Mouse (Mus musculus) erythroblast, embryonic 14.5 days (primary cell): ENCODE data around the gene Hectd4. TPM values are rescaled to one million over a fixed set of nuclear protein-coding genes. Genes with fewer than 3 reads are reported as not detected.
"Not testable (repeated sequence)": the region's sequence is repeated elsewhere in the genome, so short reads cannot be mapped to it uniquely, and the experiment has no call there.

ENCODE experiments used
- H3K27me3 ChIP-seq: 2 replicates; pipeline ENCODE4 v1.6.1; 2012; ENCODE audit warnings: inconsistent platforms; ENCODE audit not compliant: control insufficient read depth
- H3K36me3 ChIP-seq: 2 replicates; pipeline ENCODE4 v1.6.1; 2012; ENCODE audit warnings: mild to moderate bottlenecking, inconsistent platforms; ENCODE audit not compliant: control insufficient read depth
- H3K4me1 ChIP-seq: 2 replicates; pipeline ENCODE4 v1.6.1; 2012; ENCODE audit warnings: inconsistent platforms; ENCODE audit not compliant: control insufficient read depth
- H3K4me3 ChIP-seq: replicated peaks from 2 replicates; pipeline ENCODE3; 2012; ENCODE audit warnings: moderate library complexity, mild to moderate bottlenecking, inconsistent platforms
- H3K9me3 ChIP-seq: 2 replicates; pipeline ENCODE4 v1.6.1; 2012; ENCODE audit warnings: low read length, inconsistent platforms, mixed read lengths; ENCODE audit not compliant: control insufficient read depth
- GATA1 ChIP-seq: IDR thresholded peaks from 2 replicates; pipeline ENCODE4 v1.6.1; 2012; ENCODE audit warnings: low read length, inconsistent platforms, mixed read lengths
- TAL1 ChIP-seq: IDR thresholded peaks from 3 replicates; pipeline ENCODE4 v1.6.1; 2012; ENCODE audit warnings: low read length, inconsistent platforms, mixed read lengths
- polyA plus RNA-seq: library from polyadenylated mRNA; stranded (reverse); fragments of >175 nt; gene quantifications from 2 replicates; pipeline ENCODE4 v1.2.3, GENCODE M21; 2012

The Hectd4 gene
- polyA plus RNA-seq, 1 experiment, result 10.6 TPM

DNA sequence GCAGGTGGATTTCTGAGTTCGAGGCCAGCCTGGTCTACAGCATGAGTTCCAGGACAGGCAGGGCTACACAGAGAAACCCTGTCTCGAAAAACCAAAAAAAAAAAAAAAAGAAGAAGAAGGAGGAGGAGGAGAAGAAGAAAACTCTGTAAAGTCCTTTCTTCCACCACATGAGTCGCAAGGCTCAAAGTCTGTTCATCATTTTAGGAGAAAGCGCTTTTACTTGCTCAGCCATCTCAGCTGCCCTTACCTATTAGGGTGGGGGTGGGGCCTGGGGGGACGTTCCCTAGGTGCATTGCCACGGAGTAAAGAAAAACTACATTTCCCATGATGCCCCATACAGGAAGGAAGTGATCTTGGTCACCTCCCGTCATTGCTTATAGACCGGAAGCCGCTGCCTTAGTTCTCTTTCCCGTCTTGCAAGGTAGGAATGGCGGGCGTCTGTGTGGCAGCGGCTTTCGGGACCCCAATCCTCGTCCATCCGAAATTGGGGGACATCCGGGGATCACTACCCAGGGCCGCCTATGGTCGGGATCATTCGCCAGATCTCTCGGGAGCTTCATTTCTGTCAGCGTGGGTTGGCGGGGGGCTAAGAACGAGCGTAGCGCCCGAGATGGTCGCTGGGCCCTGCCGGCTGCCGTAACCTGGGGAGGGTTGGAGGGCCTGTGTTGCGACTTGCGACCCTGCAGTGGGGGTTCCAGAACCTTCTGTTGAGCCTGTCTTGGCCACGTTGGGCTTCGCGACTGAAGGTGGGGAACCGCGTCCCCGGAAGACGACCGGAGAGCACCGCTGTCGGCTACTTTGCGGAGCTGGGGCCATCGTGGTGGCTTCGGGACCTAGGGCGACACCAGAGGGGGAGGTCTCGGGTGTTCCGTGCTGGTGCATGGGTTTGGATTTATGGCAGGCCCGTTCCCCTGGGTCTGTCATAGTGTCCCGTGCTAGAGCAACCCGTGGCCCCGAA, 15.6 kb upstream of the Hectd4 start, which contains the start of gene Rpl6:
Gene Rpl6 (plus strand): TSS at position 350 of the 958 bp plus-strand sequence.
- Histone ChIP-seq H3K27me3 (no peaks in the 10 kb centered on the region), H3K36me3 (peaks cover 44% of the 10 kb centered on the region), H3K9me3 (no peaks in the 10 kb centered on the region), H3K4me1 (peaks cover 56% of the 10 kb centered on the region), H3K4me3 (peak within 1 kb of the TSS; percentile 97)
- TF ChIP-seq GATA1 (no peak), TAL1 (no peak)

DNA sequence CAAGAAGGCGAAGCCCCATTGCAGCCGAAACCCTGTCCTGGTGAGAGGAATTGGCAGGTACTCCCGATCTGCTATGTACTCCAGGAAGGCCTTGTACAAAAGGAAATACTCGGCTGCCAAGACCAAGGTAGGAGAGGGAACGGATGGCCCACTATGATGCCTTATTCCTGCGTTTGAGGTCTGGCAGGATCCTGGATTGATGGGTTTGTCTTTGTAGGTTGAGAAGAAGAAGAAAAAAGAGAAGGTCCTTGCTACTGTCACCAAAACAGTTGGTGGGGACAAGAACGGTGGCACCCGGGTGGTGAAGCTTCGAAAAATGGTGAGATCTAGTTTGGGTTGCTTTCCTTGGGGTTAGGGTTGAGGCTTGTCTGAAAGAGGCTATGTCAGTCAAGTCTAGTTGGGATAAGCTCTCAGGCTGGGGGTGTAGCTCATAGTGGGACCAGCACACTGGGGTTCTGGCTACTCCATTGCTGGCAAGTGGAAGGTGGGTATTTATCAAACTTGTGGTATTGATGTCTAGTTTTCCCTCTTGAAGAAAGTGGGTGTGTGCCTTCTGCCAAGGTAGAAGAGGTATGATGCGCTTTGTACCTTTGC, 14.4 kb upstream of the Hectd4 start:
- peak overlapping the region; percentile 97 for H3K4me3 ChIP-seq
- H3K36me3 ChIP-seq, result peaks cover 57% of the 10 kb centered on the region
- H3K9me3 ChIP-seq, H3K27me3 ChIP-seq: not testable (repeated sequence)
- peaks cover 52% of the 10 kb centered on the region for H3K4me1 ChIP-seq

DNA sequence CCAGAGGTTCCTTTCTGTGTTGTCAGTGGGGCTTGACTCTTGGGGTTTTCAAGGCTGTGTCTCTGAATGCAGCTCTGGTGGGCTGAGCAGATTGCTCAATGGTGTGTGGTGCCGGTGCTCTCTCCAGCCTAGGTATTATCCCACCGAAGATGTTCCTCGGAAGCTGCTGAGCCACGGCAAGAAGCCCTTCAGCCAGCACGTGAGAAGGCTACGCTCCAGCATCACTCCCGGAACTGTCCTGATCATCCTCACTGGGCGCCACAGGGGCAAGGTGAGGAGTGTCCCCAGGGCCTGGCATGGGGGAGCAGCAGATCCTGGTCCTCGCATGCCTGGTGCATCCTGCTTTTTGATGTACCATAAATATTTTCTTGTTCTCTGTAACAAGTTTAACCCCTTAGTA, 13.5 kb upstream of the Hectd4 start:
- Histone ChIP-seq H3K9me3 (no peaks in the 10 kb centered on the region), H3K27me3 (no peaks in the 10 kb centered on the region), H3K4me1 (peaks cover 52% of the 10 kb centered on the region), H3K4me3 (peak overlapping the region; percentile 97), H3K36me3 (peaks cover 66% of the 10 kb centered on the region)
- TF ChIP-seq TAL1, result no peak

DNA sequence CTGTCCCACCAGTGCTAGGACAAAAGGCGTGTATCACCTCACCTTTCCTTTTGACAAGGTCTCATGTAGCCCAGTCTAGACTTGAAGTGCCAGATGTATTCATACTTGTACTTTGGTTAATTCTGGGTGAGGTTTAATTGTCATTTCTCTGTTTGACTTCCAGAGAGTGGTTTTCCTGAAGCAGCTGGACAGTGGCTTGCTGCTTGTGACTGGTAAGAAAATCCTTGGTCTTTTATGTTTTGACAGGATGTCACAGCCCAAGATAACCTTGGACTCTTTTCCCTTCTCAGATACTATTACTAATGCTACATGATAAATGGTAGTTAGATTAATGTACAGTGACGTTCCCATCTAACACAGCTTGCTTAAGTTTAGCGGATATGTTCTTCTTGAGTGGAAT, 13.0 kb upstream of the Hectd4 start:
- no peaks in the 10 kb centered on the region for H3K27me3 ChIP-seq
- peak overlapping the region; percentile 97 for H3K4me3 ChIP-seq
- H3K9me3 ChIP-seq, result peaks cover 1% of the 10 kb centered on the region; the same call in 1 of the 2 replicates
- peaks cover 70% of the 10 kb centered on the region for H3K36me3 ChIP-seq
- TF ChIP-seq GATA1, result no peak
- no peak for TF ChIP-seq TAL1
- peaks cover 48% of the 10 kb centered on the region for H3K4me1 ChIP-seq

DNA sequence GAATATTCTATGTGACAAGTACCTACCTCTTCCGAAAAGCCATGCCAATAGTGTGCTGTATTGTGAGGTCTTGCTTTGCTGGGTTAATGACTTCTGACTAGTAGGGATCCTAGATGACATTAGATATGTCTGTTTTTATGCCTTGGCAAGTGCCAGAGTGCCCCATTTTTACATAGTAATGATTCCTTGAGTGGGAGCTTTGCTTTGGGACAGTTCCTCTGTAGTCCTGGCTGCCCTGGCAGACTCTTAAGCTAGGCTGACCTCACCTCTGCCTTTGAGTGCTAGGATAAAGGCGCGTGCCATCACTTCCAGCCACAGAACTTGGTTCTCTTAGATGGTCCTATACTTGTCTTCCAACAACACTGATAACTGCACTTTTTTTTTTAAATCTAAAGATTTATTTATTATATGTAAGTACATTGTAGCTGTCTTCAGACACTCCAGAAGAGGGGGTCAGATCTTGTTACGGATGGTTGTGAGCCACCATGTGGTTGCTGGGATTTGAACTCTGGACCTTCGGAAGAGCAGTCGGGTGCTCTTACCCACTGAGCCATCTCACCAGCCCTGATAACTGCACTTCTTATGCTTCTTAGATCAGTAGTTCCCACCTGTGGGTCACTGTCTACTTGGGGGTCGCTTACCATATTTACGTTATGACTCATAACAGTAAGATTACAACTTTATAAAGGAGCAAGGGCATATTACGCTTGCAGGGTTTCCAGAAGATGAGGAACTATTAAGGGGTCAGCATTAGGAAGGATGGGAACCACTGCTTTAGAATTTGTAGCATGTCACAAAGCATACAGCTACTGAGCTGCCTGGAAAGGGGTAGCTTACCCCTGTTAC, 10.0 kb upstream of the Hectd4 start:
- peaks cover 5% of the 10 kb centered on the region; the same call in 1 of the 2 replicates for H3K9me3 ChIP-seq
- H3K27me3 ChIP-seq, result no peaks in the 10 kb centered on the region
- H3K4me3 ChIP-seq, result no peak overlapping the region
- no peak for TF ChIP-seq TAL1
- TF ChIP-seq GATA1, result no peak
- H3K4me1 ChIP-seq, result peaks cover 42% of the 10 kb centered on the region
- peaks cover 89% of the 10 kb centered on the region for H3K36me3 ChIP-seq

DNA sequence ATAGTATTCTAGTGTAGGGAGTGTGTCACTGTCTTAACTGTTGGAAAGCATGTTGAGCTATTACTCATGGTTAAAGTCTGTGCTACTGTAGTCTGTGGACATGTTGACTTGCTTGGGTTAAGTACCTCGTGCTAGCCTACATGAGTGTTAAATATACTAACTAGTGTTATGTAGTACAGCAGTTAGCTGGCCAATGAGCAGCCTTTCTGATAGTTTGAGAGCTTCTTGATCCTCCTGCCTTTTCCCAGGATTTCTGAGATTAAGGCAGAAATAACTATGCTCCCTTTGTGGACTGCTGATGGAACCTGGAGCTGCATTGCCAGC, 9.5 kb upstream of the Hectd4 start:
- Histone ChIP-seq H3K4me1 (peaks cover 46% of the 10 kb centered on the region), H3K27me3 (no peaks in the 10 kb centered on the region), H3K9me3 (peaks cover 5% of the 10 kb centered on the region; the same call in 1 of the 2 replicates), H3K36me3 (peaks cover 87% of the 10 kb centered on the region), H3K4me3 (no peak overlapping the region)
- TF ChIP-seq TAL1 (no peak), GATA1 (no peak)

DNA sequence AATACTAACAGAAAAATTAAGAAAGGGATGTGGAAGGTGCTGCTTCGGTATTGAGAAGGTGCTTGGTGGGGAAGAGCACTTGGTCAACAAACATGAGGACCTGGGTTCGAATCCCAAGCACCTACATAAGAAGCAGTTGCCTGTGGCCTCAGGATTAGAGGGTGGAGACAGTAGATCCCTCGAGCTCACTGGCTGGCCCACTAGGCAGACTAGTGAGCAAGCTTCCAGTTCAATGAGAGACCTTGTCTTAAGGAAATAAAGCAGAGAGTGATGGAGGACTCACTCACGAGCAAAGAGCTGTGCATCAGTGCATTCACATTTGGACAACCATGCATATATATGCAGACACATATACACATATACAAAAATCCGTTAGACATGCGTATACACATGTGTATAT, 7.9 kb upstream of the Hectd4 start:
- peaks cover 45% of the 10 kb centered on the region for H3K4me1 ChIP-seq
- TF ChIP-seq GATA1 (no peak), TAL1 (no peak)
- no peaks in the 10 kb centered on the region for H3K27me3 ChIP-seq
- peaks cover 5% of the 10 kb centered on the region; the same call in 1 of the 2 replicates for H3K9me3 ChIP-seq
- H3K36me3 ChIP-seq, result peaks cover 72% of the 10 kb centered on the region
- H3K4me3 ChIP-seq, result no peak overlapping the region

DNA sequence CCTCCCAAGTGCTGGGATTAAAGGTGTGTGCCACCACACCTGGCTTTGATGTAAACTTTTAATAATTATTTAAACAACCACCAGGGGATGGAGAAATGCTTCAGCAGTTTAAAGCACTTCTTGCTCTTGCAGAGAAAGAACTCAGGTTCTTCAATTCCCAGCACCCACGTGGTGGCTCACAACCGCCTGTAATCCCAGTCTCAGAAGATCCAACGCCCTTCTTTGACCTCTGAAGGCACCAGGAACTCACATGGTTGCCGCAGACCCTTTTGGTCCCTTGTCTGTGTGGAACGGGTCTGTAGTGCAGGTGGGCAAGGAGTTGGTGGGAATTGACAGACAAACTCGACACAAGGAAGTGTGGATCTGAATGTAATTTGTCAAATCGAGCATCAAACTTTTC, 5.3 kb upstream of the Hectd4 start:
- H3K4me1 ChIP-seq, result peaks cover 52% of the 10 kb centered on the region
- TF ChIP-seq GATA1, result no peak
- no peak for TF ChIP-seq TAL1
- H3K9me3 ChIP-seq, result peaks cover 5% of the 10 kb centered on the region; the same call in 1 of the 2 replicates
- peaks cover 56% of the 10 kb centered on the region for H3K36me3 ChIP-seq
- H3K27me3 ChIP-seq, result no peaks in the 10 kb centered on the region
- H3K4me3 ChIP-seq, result no peak overlapping the region
